Mouse (Mus musculus) lung, postnatal 14 days (tissue): Measurements from ENCODE around the gene 1520401A03Rik.

ENCODE experiments used
- DNase-seq: peaks from one replicate; pipeline ENCODE4 v3.0.0; 2021

The 1520401A03Rik gene

DNA sequence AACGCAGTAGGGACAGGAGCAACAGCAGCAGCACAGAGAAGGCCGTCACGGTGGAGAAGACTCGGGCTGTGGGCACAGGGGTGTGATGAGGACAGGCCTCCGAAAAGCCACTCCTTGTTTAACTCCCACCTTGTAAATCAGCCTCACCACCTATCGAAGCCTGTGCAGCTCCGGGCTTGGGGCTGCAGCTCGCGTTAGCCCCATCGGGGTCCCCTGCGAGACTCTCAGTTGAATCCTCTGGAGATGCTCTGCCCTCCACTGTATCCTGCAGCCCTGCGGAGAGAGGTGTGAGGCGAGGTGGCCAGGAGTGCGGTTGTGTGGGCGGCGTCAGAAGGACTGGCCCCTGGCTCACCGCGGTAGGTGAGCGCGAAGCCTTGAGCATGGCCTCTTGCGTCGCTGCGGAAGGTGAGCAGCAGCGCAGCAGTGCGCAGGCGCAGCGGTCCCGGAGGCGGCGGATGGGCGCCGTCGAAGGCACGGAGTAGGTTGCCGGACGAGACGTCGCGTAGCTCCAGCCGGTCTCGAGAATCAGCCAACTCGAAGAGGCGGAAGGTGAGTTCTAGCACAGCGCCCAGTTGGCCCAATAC lies 19.7 kb upstream of the 1520401A03Rik start:
- DNase-seq, result peak; percentile 40

DNA sequence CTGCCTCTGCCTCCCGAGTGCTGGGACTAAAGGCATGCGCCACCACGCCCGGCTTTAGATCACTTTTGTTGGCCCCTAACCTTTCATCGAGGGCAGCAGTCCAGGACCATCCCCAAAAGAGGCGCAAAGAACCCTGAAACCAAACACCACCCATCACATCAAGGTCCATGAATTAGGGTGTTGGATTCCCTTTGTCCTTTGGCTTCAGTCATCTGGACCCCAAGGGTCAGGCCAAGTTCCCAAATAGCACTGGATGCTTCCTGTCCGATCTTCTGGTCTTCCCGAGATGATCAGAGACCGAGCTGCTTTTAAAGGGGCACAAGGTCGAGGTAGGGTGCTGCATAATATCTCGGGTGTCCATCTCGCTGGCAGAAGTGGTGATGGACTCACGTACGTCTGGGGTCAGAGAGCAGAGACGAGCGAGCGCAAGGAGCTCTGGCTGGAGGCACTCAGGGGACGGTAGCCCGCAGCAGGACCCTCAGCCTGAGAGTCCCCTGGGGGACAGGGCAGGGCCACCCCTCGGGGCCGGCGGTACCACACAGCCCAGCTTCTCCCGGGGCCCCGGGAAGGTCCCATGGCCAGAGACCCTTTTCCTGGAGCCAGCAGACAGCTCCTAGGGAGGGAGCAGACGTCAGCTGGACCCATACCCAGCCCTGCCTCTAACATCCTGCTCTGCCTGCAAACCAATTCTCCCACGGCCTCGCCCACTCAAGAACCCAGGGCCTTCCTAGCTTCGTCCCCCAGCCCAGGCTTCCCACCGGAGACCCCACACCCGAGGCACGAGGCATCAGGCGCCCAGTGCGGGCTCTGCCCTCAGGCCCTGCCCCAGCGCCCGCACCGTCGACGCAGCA lies 19.0 kb upstream of the 1520401A03Rik start:
- DNase-seq, result no peak

GRCm38 (mm10) chr17:23740598-23741021 lies 18.0 kb upstream of the 1520401A03Rik start, which contains the start of gene Paqr4:
Gene Paqr4 (minus strand): TSS chr17:23740867.
- DNase-seq, result no peak

DNA sequence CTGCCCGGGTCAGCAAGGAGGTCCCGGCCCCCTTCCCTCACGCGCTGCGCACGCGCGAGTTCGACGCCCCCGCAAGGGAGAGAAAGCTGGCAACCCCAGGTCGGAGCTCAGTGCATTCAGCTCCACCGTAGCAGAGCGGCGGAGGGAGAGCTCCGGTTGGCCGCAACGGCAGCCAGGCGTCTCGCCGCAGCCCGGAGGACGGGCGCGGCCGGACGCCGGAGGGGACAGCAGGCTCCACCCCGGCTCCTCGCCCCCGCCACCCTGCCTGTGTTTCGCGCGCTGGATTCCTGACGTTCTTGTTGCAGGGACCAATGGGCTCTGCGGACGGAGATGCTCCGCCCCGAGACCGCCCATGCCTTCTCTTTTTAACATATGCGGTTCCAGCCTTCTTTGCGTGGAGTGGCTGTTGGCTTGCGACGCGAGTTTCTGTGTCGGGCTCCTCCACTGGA lies 17.6 kb upstream of the 1520401A03Rik start:
- peak; percentile 92 for DNase-seq

- no peak for DNase-seq
Measured at GRCm38 (mm10) chr17:23739202-23740135, 16.9 kb upstream of the 1520401A03Rik start.

GRCm38 (mm10) chr17:23738836-23739201 lies 16.2 kb upstream of the 1520401A03Rik start:
- no peak for DNase-seq

DNA sequence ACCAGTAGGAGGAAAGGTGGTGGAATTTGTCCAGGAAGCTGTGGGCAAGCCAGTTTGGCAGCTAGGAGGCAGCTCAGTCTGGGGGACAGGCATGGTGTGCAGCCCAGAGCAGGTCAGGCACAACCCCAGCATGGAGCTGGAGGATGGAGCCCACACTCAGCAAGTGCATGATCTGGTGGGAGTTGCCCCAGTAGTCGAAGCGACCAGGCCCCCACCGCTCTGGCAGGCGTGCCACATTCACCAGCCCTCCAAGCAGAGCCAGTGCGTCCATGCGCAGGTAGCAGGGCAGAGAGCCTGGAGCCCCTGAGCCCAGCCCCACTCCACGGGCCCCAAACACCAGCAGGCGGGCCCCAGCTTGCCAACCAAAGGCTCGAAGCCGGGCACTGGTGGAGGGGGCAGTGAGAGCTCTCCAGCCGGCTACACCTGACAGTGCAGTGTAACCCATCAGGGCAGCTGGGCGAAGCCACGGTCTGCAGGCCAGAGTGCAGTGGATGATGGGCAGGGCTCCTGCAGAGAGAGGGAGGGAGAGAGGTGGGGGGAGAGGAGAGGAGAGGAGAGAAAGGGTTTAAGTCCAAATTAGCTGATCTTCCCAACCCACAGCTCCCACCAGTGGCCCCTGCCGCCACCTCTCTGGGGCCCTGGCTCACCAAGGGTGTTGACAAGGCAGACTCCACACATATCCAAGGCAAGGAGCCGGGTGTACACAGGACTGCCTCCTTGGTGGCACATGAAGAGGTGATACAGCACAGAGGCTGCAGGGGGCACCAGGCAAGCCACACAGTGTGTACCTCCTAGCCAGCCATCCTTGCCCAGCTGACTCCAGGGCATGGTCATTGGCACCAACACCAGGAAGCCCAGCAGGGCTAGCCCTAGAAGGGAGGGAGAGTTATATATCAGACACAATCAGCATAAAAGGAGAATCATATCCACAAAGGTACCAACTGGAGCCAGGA lies 15.2 kb upstream of the 1520401A03Rik start:
- DNase-seq, result no peak

DNA sequence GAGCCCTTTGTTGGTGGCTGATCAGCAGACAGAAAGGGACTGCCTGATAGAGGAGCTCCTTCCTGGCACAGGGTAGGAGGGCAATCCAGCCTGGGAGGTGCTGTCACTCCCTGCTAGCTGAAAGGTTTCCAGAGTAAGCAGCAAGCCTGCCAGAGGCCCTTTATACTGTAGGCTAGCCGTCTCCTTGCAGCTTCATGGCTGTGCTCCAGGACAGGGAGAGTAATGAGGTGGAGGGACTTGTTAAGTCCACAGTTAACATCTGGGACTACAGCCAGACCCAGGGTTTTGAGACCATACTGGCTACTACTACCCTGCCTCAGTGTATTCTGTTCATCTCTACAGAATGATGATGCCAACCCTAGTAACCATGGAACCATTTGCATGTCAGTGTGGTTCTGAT lies 11.8 kb upstream of the 1520401A03Rik start:
- no peak for DNase-seq

DNA sequence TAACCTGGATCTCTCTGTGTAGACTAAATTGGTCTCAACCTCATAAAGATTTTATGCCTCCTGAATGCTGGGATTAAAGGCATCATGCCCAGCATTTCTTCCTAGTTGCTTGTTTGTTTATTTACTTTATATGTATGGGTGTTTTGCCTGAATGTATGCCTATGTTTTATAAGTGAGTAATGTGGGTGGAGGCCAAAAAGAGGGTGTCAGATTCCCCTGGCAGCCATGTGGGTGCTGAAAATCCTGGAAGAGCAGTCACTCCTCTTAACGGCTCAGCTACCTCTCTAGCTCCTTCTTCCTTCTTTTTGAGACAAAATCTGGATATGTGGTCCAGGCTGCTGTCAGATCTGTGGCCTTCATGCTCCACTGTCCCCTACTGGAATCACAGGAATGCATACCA lies 7.9 kb upstream of the 1520401A03Rik start:
- no peak for DNase-seq

DNA sequence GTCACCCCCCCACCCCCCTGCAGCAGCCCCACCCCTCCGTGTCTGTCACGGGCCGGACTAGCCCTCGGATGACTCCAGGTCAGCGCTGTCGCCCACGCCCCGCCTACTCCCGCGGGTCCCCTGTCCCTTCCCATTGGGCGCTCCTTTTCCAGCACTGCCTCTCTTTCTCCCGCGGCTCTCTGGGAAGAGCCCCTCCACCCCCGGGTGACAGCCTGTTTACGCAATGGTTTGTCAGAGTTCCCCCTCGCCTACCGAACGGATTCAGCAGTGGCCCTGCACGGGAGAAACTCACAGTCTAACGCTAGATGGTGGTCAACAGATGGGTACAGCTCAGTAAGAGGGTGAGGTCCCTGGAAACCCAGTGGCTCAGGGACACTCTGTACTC lies 4.2 kb upstream of the 1520401A03Rik start:
- peak; percentile 83 for DNase-seq

- peak; percentile 97 for DNase-seq
Measured at GRCm38 (mm10) chr17:23725999-23726757, 3.6 kb upstream of the 1520401A03Rik start, which contains the start of gene Pkmyt1. Gene Pkmyt1 (plus strand): TSS chr17:23726336.

GRCm38 (mm10) chr17:23725477-23725876 lies 2.9 kb upstream of the 1520401A03Rik start:
- no peak for DNase-seq

- no peak for DNase-seq
Measured at GRCm38 (mm10) chr17:23721886-23722285, 697 bp downstream of the 1520401A03Rik start.

- DNase-seq, result no peak
Measured at GRCm38 (mm10) chr17:23719455-23719854, 3.1 kb downstream of the 1520401A03Rik start.

GRCm38 (mm10) chr17:23717003-23717402 lies 5.6 kb downstream of the 1520401A03Rik start:
- DNase-seq, result no peak

GRCm38 (mm10) chr17:23706212-23706611 lies 16.4 kb downstream of the 1520401A03Rik start:
- DNase-seq, result peak; percentile 79

GRCm38 (mm10) chr17:23705525-23706104 lies 17.0 kb downstream of the 1520401A03Rik start:
- DNase-seq, result no peak

DNA sequence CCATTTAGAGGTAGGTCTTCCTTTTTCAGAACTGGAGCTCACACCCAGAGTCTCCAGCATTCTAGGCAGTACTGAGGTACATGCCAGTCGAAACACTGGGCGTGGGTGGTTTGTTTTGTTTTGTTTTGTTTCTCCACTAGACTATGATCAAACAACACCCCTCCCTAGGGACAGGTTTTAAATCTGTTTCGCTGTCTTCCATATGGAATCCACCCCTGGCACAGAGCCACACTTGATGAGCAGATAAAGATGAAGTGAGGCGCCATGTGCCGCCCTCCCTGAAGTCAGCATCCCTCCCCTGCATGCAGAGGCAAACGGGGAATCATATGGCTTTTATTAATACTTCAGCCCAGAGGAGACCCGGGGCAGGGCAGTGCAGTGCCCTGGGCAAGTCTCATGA lies 17.8 kb downstream of the 1520401A03Rik start:
- DNase-seq, result no peak

DNA sequence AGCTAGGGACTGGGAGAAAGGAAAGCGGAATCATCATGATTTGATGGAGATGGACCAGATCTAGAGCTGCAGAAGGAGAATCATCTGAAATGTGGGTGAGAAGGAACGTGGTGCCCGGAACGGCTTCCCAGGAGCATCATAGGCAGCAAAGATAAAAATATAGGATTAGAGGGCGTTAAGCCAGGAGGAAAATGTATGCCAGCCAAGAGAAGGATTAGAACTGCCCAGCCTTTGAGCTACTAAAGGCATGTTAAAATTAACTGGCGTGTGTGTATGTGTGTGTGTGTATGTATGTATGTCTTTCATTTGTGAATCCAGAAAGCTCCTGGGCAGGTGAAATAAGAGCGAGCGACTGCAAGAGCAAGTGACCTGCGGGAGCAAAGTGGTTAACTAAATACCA lies 19.3 kb downstream of the 1520401A03Rik start:
- no peak for DNase-seq

DNA sequence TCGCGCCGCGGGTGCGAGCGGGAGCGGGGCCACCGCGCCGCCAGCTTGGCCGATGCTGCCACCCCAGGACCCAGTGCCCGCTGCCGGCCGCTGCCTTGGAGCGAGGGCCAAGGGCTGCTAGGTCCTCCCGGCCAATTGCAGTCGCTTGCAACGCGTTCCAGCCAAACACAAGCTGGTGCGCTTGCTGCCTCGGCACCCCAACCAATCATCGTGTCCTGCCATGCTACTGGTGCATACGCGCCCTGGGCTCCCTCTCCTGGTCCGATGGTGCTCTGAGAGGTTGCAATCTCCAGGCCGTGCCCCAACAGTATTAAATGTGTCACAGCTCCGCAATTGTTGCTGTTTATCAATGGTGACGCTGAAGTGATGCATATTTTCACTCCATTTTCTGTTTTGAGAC lies 22.5 kb downstream of the 1520401A03Rik start:
- DNase-seq, result peak; percentile 92
